Mouse (Mus musculus) frontal cortex, postnatal 36 days (tissue): ENCODE measurements around the gene Gm49333.

ENCODE experiments used
- DNase-seq, 2 experiments: peaks; one replicate each; pipeline ENCODE4 v3.0.0; 2022; ENCODE audit warnings: low spot score in 2 of 2

Gm49333 gene

DNA sequence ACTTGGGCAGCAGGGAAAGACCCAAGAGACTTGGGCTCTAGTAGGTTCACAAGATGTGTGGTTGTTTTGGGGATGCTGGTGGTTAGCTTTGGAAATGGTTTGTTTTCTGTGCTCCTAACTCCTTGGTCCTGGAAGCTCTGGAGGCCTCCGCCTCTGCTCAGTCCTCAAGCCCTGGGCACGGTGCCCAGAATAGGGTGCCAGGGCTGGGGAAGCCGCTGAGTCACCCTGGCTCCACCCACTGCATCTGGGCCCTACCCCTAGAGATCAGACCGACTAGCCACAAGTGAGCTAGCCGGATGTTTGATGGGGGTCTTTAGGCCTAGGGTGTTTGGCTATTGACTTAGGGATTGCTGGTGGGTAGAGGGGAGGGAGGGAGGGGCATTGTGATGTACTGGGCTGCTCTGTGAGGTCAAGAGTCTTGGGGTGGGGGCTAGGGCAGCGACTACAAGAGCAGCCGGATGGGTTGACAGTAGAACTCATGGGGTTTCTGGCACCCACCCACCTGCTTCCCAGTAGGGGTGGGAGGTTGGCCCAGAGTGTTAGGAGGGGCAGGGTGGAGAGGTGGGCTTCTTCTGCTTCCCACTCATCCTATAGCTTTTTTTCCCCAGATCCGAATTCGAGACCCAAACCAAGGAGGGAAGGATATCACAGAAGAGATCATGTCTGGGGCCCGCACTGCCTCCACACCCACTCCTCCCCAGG, 66.7 kb downstream of the Gm49333 start:
- peak; percentile 76 to 79 for DNase-seq

DNA sequence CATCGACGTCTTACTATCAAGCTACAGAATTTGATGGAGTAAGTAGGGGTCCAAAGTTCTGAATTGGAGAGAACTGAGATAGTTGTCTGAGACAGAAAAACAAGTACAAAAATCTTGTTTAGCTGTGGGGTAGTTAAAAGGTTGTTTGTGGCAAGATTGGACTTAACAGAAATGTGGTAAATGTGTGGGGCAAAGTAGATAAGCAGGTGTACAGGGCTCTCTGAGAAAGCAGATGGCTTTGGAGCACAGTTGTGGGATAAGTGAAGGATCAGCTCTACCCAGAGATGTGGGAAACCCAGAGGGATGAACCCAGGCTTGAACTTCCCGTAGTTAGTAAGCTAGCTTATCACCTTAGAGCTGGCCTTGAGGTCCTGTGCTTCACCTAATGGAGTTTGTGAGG, 79.4 kb downstream of the Gm49333 start:
- no peak for DNase-seq

DNA sequence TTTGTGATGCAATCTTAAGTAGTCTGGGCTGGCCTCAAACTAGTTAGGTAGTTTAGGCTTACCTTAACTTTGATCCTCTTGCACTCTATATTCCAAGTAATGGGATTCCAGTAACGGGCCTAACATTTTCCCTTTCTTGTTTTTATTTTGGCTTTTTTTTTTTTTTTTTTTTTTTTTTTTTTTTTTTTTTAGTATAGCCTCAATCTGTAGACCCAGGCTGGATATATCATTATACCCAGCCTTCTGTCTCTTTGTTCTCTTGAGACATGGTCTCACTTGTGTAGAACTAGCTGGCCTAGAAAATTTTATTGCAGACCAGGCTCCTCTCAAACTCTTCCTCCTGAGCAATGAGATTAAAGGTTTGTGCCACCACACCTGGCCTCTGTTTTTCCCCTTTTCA, 80.2 kb downstream of the Gm49333 start:
- DNase-seq, result no peak

DNA sequence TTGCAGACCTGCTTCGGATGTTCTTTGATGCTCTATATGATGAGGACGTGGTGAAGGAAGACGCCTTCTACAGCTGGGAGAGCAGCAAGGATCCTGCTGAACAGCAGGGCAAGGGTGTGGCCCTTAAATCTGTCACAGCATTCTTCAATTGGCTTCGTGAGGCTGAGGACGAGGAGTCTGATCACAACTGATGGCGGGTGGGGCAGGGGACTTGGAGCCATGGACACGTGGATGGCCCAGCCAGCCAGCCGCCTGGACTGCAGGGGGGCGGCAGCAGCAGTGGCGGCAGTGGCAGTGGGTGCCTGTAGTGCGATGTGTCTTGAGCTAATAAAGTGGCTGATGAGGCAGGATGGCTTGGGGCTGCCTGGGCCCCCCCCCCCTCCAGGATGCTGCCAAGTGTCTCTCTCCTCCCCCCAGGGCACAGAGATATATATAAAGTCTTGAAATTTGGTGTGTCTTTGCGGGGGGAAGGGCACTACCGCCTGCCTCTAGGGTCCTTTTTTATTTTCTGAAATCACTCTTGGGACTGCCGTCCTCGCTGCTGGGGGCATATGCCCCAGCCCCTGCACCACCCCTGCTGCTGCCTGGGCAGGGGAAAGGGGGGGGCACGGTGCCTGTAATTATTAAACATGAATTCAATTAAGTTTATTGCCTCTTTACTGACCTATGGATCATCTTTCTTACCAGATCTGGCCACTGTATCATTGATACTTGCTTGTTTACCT, 81.0 kb downstream of the Gm49333 start:
- DNase-seq, result no peak

DNA sequence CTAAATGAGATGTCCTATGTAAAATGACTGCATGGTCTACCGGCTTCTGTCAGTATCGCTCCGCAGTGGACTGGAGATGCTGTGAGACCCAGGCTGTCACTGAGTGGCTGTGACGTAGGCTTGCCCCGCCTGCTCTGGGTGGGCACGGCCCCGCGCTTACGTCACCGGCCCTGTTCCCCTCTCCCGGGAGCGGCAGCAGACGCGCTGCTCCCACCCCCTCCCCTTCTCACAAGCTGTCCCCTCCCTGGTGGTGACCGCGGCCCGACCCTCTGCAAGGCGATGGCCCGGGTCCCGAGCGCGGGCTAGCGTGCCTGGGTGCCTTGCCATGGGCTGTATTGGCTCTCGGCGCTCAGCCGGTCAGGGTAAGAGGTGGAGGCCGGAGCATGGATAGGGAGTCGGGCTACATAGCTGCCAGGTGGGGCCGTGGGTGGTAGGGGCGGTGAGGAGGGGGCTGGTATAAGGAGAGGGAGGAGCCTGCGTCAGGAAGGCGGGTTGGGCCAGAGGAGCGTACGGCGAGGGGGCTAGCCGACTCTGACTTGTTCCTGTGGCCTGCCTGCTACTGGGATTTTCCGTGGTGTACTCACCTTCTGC, 81.8 kb downstream of the Gm49333 start, which contains the start of gene Fam131a:
Gene Fam131a (plus strand): TSS at position 131 of the 591 bp plus-strand sequence.
- peak; percentile 91 to 96 for DNase-seq

DNA sequence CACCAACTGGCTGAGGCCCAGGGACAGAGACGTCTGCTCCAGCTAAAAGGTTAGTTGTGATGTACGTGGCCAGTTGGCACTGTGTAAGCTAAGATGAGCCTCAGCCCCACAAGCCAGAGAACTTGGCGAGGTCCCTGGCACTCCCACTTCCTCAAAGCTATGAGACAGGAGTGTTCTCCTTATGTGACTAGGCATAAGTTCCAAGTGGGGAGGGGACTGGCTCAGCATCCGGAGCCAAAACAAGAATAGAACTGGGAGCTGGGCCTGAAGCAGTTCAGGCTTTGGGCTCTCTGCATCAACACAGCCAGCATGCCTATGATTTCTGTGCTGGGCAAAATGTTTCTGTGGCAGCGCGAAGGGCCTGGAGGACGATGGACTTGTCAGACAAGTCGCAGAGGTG, 83.4 kb downstream of the Gm49333 start:
- DNase-seq, result peak; percentile 80 to 88
